Mouse (Mus musculus): ENCODE results near the gene Ccdc190.

DNA sequence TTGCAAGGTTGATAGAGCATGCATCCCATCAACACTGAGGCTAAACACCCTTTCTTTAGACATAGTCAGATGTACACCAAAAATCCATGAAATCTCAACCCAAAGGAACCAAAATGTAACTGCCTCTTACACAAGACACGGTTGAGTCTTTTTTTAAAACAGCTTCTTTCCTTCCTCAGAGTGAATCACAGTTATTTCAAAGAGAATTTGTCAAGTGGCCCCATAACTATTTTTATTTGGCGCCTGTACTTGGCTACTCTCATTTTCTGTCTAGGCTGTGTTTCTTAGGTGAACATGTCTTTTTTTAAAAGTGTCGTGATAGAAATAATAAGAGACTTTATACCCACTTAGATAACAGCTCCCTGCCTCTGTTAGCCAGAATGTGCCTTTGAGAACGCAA, 49.4 kb upstream of the Ccdc190 start:
- TF ChIP-seq CHD2 (IDR thresholded peaks at IDR 0.05; ENCODE audit: low read length), result no peak
- TF ChIP-seq CTCF (IDR thresholded peaks at IDR 0.05 in 2 of 3, conservative IDR thresholded peaks at IDR 0.05 in 1 of 3; ENCODE audit: control insufficient read depth in 1 of 3, insufficient read depth in 1 of 3, low read depth in 2 of 3, low read length in 3 of 3, poor library complexity in 1 of 3, severe bottlenecking in 1 of 3), result no peak
- no peak for TF ChIP-seq EP300 (IDR thresholded peaks at IDR 0.05; ENCODE audit: low read depth in 1 of 2, low read length in 2 of 2)
- TF ChIP-seq POLR2A (IDR thresholded peaks at IDR 0.05; ENCODE audit: control insufficient read depth in 1 of 2, insufficient read depth in 1 of 2, low read depth in 1 of 2, low read length in 2 of 2, poor library complexity in 1 of 2), result no peak
- no peak for TF ChIP-seq TCF12 (IDR thresholded peaks at IDR 0.05; ENCODE audit: low read depth, low read length)
- no peak for TF ChIP-seq UBTF (IDR thresholded peaks at IDR 0.05; ENCODE audit: borderline replicate concordance, insufficient read depth, low read depth, low read length)
- no peak for TF ChIP-seq MAFK (IDR thresholded peaks at IDR 0.05; ENCODE audit: borderline replicate concordance, low read depth, low read length)

All from MEL (cell line).